Mouse (Mus musculus) stomach, embryonic 16.5 days (tissue): ENCODE measurements around the gene Bbs9. TPM values are rescaled to one million over a fixed set of nuclear protein-coding genes. Genes with fewer than 3 reads are reported as not detected.

Source experiments
- ATAC-seq: fragments of 200-750 bp; cut with Nextera tagmentation; 2 replicates; pipeline ENCODE4 v1.8.0; 2017; ENCODE audit warnings: moderate number of reproducible peaks, moderate TSS enrichment; ENCODE audit not compliant: insufficient read depth, low FRiP score
- H3K27ac ChIP-seq: fragments of 300-500 bp; sonication (generic); 2 replicates; pipeline ENCODE4 v1.5.1; 2014; ENCODE audit warnings: low read length
- H3K27me3 ChIP-seq: fragments of 300-500 bp; sonication (generic); 2 replicates; pipeline ENCODE4 v1.6.1; 2014; ENCODE audit warnings: low read length, control low read depth, mixed read lengths; ENCODE audit not compliant: control insufficient read depth, insufficient read depth
- H3K36me3 ChIP-seq: fragments of 300-500 bp; sonication (generic); 2 replicates; pipeline ENCODE4 v1.6.1; 2014; ENCODE audit warnings: low read length; ENCODE audit not compliant: control insufficient read depth, insufficient read depth
- H3K4me1 ChIP-seq: fragments of 300-500 bp; sonication (generic); 2 replicates; pipeline ENCODE4 v1.6.1; 2014; ENCODE audit warnings: low read length, control low read depth, mixed read lengths; ENCODE audit not compliant: control insufficient read depth, insufficient read depth
- H3K4me2 ChIP-seq: fragments of 300-500 bp; sonication (generic); 2 replicates; pipeline ENCODE4 v1.6.1; 2014; ENCODE audit warnings: low read depth, low read length, mixed read lengths
- H3K4me3 ChIP-seq: fragments of 300-500 bp; sonication (generic); replicated peaks from 2 replicates; pipeline ENCODE4 v1.5.1; 2014; ENCODE audit warnings: mild to moderate bottlenecking, low read length
- H3K9ac ChIP-seq: fragments of 300-500 bp; sonication (generic); 2 replicates; pipeline ENCODE4 v1.6.1; 2014; ENCODE audit warnings: low read length
- H3K9me3 ChIP-seq: fragments of 300-500 bp; sonication (generic); replicated peaks from 2 replicates; pipeline ENCODE4 v1.6.1; 2016; ENCODE audit warnings: low read length, control low read depth; ENCODE audit not compliant: control insufficient read depth
- WGBS: fragments of 180-500 bp; shearing (Covaris S2); extraction: QIAGEN DNeasy Blood & Tissue Kit; methylation state at CpG from one replicate; pipeline ENCODE4 v1.1.7; 2014; 5-methylcytosine and 5-hydroxymethylcytosine counted together
- polyA plus RNA-seq: library from polyadenylated mRNA; unstranded; fragments of >200 nt; fragmentation: Nextera tagmentation; extraction: Ambion mirVana; gene quantifications from 2 replicates; pipeline ENCODE4 v1.2.1, GENCODE M21; 2015

Gene Bbs9
- polyA plus RNA-seq, 1 experiment from 2014 or later, result 12.2 TPM

DNA sequence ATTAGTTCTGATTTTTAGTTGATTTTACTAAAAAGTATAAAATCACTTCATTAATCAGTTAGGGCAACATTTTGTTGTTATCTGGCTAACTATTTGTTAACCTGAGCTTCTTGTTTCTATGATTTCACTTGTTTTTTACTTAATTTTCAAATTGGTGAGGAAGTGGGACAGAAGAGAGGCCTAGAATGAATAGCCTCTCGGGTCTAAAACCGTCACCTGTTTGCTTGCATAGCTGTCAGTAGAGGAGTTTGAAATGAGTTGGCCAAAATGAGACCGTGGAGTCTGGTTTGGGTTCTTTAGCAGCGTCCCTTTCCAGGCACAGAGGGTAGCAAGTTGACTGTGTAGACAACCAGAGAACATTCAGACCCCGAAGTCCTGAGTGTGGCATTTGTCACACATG, 291.6 kb downstream of the Bbs9 start:
- H3K27me3 ChIP-seq, result no peaks in the 10 kb centered on the region
- no peaks in the 10 kb centered on the region for H3K36me3 ChIP-seq
- H3K4me3 ChIP-seq, result no peak overlapping the region
- no peak overlapping the region for H3K9ac ChIP-seq
- 86% methylated on average over 5 of the region's 5 CpGs for WGBS
- H3K27ac ChIP-seq, result no peak overlapping the region
- no peaks in the 10 kb centered on the region for H3K9me3 ChIP-seq
- no peaks in the 10 kb centered on the region for H3K4me1 ChIP-seq
- ATAC-seq, result no peak
- no peak overlapping the region for H3K4me2 ChIP-seq

DNA sequence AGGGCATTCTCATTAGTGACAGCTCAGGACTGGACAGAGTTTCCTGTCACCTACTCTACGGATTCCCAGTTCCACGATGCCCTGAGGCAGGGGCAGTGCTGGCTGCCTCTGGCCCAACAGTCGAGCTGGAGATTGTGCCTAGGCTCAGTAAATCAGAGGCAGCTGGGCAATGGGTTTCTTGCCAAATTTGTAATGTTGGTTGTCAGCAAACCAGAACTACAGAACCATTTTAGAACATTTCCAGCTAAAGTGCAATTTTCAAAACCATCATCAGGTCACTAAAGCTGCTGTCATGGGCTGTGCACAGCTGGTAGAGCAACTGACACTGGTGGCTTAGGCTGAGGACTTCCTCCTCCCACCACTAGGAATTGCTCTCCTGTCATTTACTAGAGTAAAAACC, 292.3 kb downstream of the Bbs9 start:
- no peaks in the 10 kb centered on the region for H3K27me3 ChIP-seq
- no peaks in the 10 kb centered on the region for H3K36me3 ChIP-seq
- no peak overlapping the region for H3K4me3 ChIP-seq
- no peak for ATAC-seq
- H3K4me2 ChIP-seq, result no peak overlapping the region
- no peaks in the 10 kb centered on the region for H3K9me3 ChIP-seq
- H3K9ac ChIP-seq, result no peak overlapping the region
- no peaks in the 10 kb centered on the region for H3K4me1 ChIP-seq
- H3K27ac ChIP-seq, result no peak overlapping the region
- 56% methylated on average over 3 of the region's 3 CpGs for WGBS

GRCm38 (mm10) chr9:22771785-22772184, 296.3 kb downstream of the Bbs9 start:
- H3K27ac ChIP-seq, result no peak overlapping the region
- H3K9me3 ChIP-seq, result no peaks in the 10 kb centered on the region
- no peaks in the 10 kb centered on the region for H3K36me3 ChIP-seq
- H3K4me3 ChIP-seq, result no peak overlapping the region
- H3K4me1 ChIP-seq, result no peaks in the 10 kb centered on the region
- no peak overlapping the region for H3K9ac ChIP-seq
- 86% methylated on average over 3 of the region's 3 CpGs for WGBS
- ATAC-seq, result no peak
- no peak overlapping the region for H3K4me2 ChIP-seq
- H3K27me3 ChIP-seq, result no peaks in the 10 kb centered on the region

DNA sequence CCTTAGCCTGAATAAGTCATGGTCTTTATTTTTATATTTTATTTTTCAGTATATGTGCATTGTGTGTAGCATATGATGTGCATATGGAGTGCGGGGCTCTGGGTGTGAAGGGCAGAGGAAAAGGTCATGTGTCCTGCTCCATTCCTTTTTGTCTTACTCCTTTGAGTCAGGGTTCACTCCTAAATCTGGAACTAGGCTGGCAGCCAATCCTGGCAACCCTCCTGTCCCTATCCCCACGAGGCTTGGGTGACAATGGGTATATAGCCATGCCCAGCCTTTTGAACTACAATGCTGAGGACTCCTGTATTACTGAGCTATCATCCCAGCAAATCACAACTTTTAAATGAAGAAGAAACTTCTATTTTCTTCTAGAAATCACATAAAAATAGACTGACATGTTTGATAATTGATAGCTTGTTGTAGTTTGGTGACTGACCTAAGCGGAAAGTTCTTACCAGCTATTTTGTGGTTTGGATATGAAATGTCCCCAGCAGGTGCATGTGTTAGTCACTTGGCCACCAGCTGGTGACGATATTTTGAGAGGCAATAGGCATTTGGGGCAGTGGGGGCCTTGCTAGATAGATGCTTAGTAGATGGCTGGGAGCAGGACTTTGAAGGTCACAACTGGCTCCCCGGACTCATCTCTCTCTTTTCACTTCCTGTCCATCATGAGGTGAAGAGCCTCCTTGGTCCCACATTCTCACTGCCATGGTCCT, 300.9 kb downstream of the Bbs9 start:
- no peaks in the 10 kb centered on the region for H3K4me1 ChIP-seq
- H3K4me2 ChIP-seq, result no peak overlapping the region
- ATAC-seq, result no peak
- H3K4me3 ChIP-seq, result no peak overlapping the region
- WGBS, result 79% methylated on average over 5 of the region's 5 CpGs
- no peaks in the 10 kb centered on the region for H3K36me3 ChIP-seq
- H3K27me3 ChIP-seq, result no peaks in the 10 kb centered on the region
- no peaks in the 10 kb centered on the region for H3K9me3 ChIP-seq
- no peak overlapping the region for H3K27ac ChIP-seq
- H3K9ac ChIP-seq, result no peak overlapping the region

- no peak for ATAC-seq
- Histone ChIP-seq H3K4me3 (no peak overlapping the region), H3K36me3 (no peaks in the 10 kb centered on the region), H3K4me1 (no peaks in the 10 kb centered on the region), H3K9me3 (no peaks in the 10 kb centered on the region), H3K27me3 (no peaks in the 10 kb centered on the region), H3K9ac (no peak overlapping the region), H3K4me2 (no peak overlapping the region), H3K27ac (no peak overlapping the region)
- WGBS, result 84% methylated on average over 7 of the region's 7 CpGs
Measured at GRCm38 (mm10) chr9:22777425-22777824, 301.9 kb downstream of the Bbs9 start.

- 87% methylated on average over 6 of the region's 6 CpGs for WGBS
- Histone ChIP-seq H3K36me3 (no peaks in the 10 kb centered on the region), H3K4me3 (no peak overlapping the region), H3K4me1 (no peaks in the 10 kb centered on the region), H3K27me3 (no peaks in the 10 kb centered on the region), H3K9ac (no peak overlapping the region), H3K27ac (no peak overlapping the region), H3K4me2 (no peak overlapping the region), H3K9me3 (no peaks in the 10 kb centered on the region)
- ATAC-seq, result no peak
Measured at GRCm38 (mm10) chr9:22779631-22780030, 304.1 kb downstream of the Bbs9 start.

- ATAC-seq, result no peak
- Histone ChIP-seq H3K4me2 (no peak overlapping the region), H3K9ac (no peak overlapping the region), H3K9me3 (no peaks in the 10 kb centered on the region), H3K4me3 (no peak overlapping the region), H3K27me3 (no peaks in the 10 kb centered on the region), H3K27ac (no peak overlapping the region), H3K4me1 (no peaks in the 10 kb centered on the region), H3K36me3 (no peaks in the 10 kb centered on the region)
- 91% methylated on average over 4 of the region's 4 CpGs for WGBS
Measured at GRCm38 (mm10) chr9:22786006-22786405, 310.5 kb downstream of the Bbs9 start.

- 90% methylated on average over 4 of the region's 4 CpGs for WGBS
- no peak overlapping the region for H3K27ac ChIP-seq
- H3K4me2 ChIP-seq, result no peak overlapping the region
- no peak overlapping the region for H3K4me3 ChIP-seq
- no peaks in the 10 kb centered on the region for H3K36me3 ChIP-seq
- ATAC-seq, result no peak
- H3K9me3 ChIP-seq, result no peaks in the 10 kb centered on the region
- H3K27me3 ChIP-seq, result no peaks in the 10 kb centered on the region
- H3K9ac ChIP-seq, result no peak overlapping the region
- H3K4me1 ChIP-seq, result no peaks in the 10 kb centered on the region
Measured at GRCm38 (mm10) chr9:22788423-22788822, 312.9 kb downstream of the Bbs9 start.

- Histone ChIP-seq H3K9ac (no peak overlapping the region), H3K27me3 (no peaks in the 10 kb centered on the region), H3K4me3 (no peak overlapping the region), H3K27ac (no peak overlapping the region), H3K4me2 (no peak overlapping the region), H3K4me1 (no peaks in the 10 kb centered on the region), H3K36me3 (no peaks in the 10 kb centered on the region), H3K9me3 (no peaks in the 10 kb centered on the region)
- WGBS, result 83% methylated on average over 4 of the region's 4 CpGs
- no peak for ATAC-seq
Measured at GRCm38 (mm10) chr9:22788850-22789249, 313.3 kb downstream of the Bbs9 start.
